Mouse (Mus musculus) midbrain, embryonic 15.5 days (tissue): ENCODE data around the gene Gsdme. TPM values are rescaled to one million over a fixed set of nuclear protein-coding genes. Genes with fewer than 3 reads are reported as not detected.
A peak's percentile ranks its signal among the peaks of the same experiment; 100 is the strongest.

Experiments used
- ATAC-seq: fragments of 200-750 bp; cut with Nextera tagmentation; replicated peaks from 2 replicates; pipeline ENCODE4 v1.8.0; 2017; ENCODE audit warnings: moderate TSS enrichment
- H3K27ac ChIP-seq: fragments of 300-500 bp; sonication (generic); 2 replicates; pipeline ENCODE4 v1.5.1; 2015; ENCODE audit warnings: mild to moderate bottlenecking, inconsistent platforms
- H3K27me3 ChIP-seq: fragments of 300-500 bp; sonication (generic); replicated peaks from 2 replicates; pipeline ENCODE4 v1.6.1; 2015; ENCODE audit warnings: inconsistent platforms
- H3K36me3 ChIP-seq: fragments of 300-500 bp; sonication (generic); replicated peaks from 2 replicates; pipeline ENCODE4 v1.6.1; 2015; ENCODE audit warnings: inconsistent platforms
- H3K4me1 ChIP-seq: fragments of 300-500 bp; sonication (generic); 2 replicates; pipeline ENCODE4 v1.6.1; 2015; ENCODE audit warnings: inconsistent platforms
- H3K4me2 ChIP-seq: fragments of 300-500 bp; sonication (generic); 2 replicates; pipeline ENCODE4 v1.6.1; 2015; ENCODE audit warnings: inconsistent platforms, mild to moderate bottlenecking, moderate library complexity
- H3K4me3 ChIP-seq: fragments of 300-500 bp; sonication (generic); 2 replicates; pipeline ENCODE4 v1.5.1; 2015; ENCODE audit warnings: mild to moderate bottlenecking, inconsistent platforms
- H3K9ac ChIP-seq: fragments of 300-500 bp; sonication (generic); 2 replicates; pipeline ENCODE4 v1.6.1; 2015; ENCODE audit warnings: mild to moderate bottlenecking, inconsistent platforms
- H3K9me3 ChIP-seq: fragments of 300-500 bp; sonication (generic); 2 replicates; pipeline ENCODE4 v1.6.1; 2016; ENCODE audit warnings: inconsistent platforms
- WGBS: fragments of 180-500 bp; shearing (Covaris S2); methylation state at CpG from one replicate; pipeline ENCODE4 v1.1.7; 2015; ENCODE audit warnings: mixed read lengths; 5-methylcytosine and 5-hydroxymethylcytosine counted together
- polyA plus RNA-seq: library from polyadenylated mRNA; unstranded; fragments of >200 nt; fragmentation: Nextera tagmentation; extraction: Ambion mirVana; gene quantifications from 2 replicates; pipeline ENCODE4 v1.2.1, GENCODE M21; 2015

Gsdme gene
- 78.0 and 85.3 TPM in 2 replicates for polyA plus RNA-seq

DNA sequence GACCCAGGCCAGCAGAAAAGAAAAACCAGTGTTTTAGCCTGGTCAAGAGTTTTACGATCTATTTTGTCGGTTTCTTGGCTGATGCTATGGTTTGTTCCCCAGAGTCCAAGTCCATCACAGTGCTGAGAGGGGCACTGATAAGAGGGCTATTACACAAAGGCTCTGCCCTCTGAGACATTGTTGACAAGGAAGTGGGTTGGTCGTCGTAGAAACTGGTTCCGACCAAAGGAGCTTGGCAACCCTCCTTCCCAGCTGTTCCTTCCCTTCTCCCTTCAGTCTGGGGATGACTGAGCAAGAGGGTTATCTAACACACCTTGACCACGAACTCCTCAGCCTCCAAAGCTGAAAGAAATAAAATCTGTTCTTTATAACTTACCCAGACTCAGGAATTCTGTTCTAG lies at the start of gene Gsdme:
TSS of gene Gsdme (minus strand) at position 193 of the 400 bp plus-strand sequence.
- no peaks in the 10 kb centered on the region for H3K9me3 ChIP-seq
- no peak within 1 kb of the TSS for H3K4me3 ChIP-seq
- H3K9ac ChIP-seq, result no peak within 1 kb of the TSS
- no peaks in the 10 kb centered on the region for H3K36me3 ChIP-seq
- peaks cover 25% of the 10 kb centered on the region for H3K4me1 ChIP-seq
- H3K27ac ChIP-seq, result no peak within 1 kb of the TSS
- ATAC-seq, result no peak
- no peak within 1 kb of the TSS for H3K4me2 ChIP-seq
- WGBS, result 91% methylated on average over 6 of the region's 6 CpGs
- H3K27me3 ChIP-seq, result no peaks in the 10 kb centered on the region

DNA sequence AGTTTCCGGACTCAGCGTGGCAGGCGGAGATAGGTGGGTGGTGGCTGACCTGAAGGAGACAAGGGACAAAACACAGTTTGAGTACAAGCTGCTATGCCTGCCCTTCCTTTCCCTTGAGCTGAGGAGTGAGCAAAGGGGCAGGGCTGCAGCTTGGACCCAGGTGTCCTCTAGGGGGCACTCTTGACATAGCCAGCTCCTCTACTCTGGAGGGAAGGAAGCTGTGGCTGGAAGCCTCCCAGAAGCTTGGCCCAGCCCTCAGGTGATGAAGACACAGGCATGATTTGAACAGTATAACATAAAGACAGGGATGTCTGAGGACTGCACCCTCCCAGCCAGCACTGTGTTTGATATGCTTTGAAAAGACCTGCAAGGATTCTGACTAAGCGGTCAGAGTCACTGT lies 49.0 kb upstream of the Gsdme start:
- H3K4me1 ChIP-seq, result peaks cover 4% of the 10 kb centered on the region; the same call in 1 of the 2 replicates
- 34% methylated on average over 4 of the region's 4 CpGs for WGBS
- no peak overlapping the region for H3K4me2 ChIP-seq
- no peaks in the 10 kb centered on the region for H3K27me3 ChIP-seq
- no peak overlapping the region for H3K9ac ChIP-seq
- no peak overlapping the region for H3K27ac ChIP-seq
- no peaks in the 10 kb centered on the region for H3K36me3 ChIP-seq
- no peak overlapping the region for H3K4me3 ChIP-seq
- H3K9me3 ChIP-seq, result no peaks in the 10 kb centered on the region
- peak; percentile 76; the same call in 1 of the 2 replicates for ATAC-seq

DNA sequence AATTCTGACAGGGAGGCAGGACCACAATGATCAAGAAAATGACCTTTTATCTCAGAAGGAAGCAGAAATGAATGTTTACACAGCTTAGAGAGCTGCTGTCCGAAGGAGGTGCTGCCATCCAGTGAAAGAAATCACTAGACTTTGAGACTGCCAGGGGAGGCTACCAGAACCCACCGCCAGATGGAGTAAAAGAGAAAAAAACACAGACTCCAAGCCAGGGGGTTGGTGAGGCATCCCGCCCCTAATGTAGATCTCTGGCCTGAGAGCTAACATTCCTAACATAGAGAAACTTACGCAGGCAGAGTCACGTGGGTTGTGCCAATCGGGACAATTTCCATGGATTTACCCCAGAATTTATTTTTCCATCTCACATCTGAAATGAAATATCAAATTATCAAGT lies 45.4 kb upstream of the Gsdme start:
- ATAC-seq, result peak; percentile 48; the same call in 1 of the 2 replicates

DNA sequence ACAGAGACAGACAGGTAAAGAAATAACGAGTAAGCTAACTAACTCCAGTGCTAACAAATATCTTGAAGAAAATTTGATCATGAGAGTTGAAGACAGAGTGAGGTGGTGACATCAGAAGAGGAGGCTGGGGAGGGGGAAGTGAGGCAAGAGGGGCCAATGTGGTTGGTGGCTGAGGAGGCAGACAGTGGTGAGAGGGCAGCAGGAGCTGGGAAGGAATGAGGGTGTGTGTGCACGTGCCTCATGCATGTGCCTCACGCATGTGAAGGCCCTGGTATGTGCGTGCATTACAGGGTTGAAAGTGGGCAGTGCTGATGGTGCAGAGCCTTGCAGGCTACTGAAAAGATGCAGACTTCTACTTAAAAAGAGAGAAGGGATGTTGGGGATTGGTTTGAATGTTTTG lies 43.0 kb upstream of the Gsdme start:
- H3K27me3 ChIP-seq, result no peaks in the 10 kb centered on the region
- 82% methylated on average over 4 of the region's 4 CpGs for WGBS
- ATAC-seq, result no peak
- no peaks in the 10 kb centered on the region for H3K9me3 ChIP-seq
- no peak overlapping the region for H3K27ac ChIP-seq
- H3K4me1 ChIP-seq, result 0 out of 2 replicates have a peak, but pooled peaks cover 2% of the 10 kb centered on the region
- H3K4me3 ChIP-seq, result no peak overlapping the region
- H3K9ac ChIP-seq, result no peak overlapping the region
- H3K4me2 ChIP-seq, result no peak overlapping the region
- H3K36me3 ChIP-seq, result no peaks in the 10 kb centered on the region

More for the DNA sequence above, 45.4 kb upstream of the Gsdme start:
- Histone ChIP-seq H3K4me3 (no peak overlapping the region), H3K9ac (no peak overlapping the region), H3K9me3 (no peaks in the 10 kb centered on the region), H3K4me1 (0 out of 2 replicates have a peak, but pooled peaks cover 2% of the 10 kb centered on the region), H3K4me2 (no peak overlapping the region), H3K27ac (no peak overlapping the region), H3K27me3 (no peaks in the 10 kb centered on the region), H3K36me3 (no peaks in the 10 kb centered on the region)
- 39% methylated on average over 6 of the region's 6 CpGs for WGBS

DNA sequence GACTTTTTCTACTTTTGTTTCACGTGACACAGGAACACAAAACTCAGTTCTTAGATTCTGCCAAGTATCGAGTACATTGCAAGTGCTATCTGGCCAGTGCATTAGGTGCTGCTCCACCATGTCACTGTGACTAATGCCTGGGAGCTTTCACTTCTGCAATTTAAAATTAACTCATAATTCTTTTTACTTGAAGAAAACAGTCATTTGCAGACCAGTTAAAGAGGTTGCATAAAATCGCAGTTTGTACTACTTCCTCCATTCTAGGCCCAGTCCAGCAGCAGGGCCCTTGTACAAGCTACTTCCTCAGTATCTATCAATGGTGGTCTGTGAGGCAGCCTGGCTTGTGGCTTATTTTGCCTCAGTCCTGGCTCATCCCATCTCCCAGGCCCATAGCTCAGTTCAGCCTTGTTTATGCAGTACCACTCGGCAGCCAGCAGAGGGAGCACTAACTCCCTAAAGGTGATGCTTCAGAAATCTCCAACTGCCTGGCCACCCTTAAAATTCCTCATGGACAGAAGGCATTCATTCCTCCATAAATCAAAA lies 41.4 kb upstream of the Gsdme start:
- no peaks in the 10 kb centered on the region for H3K27me3 ChIP-seq
- H3K4me1 ChIP-seq, result peaks cover 7% of the 10 kb centered on the region; the same call in 1 of the 2 replicates
- H3K9ac ChIP-seq, result no peak overlapping the region
- H3K4me2 ChIP-seq, result no peak overlapping the region
- no peak overlapping the region for H3K27ac ChIP-seq
- no peak overlapping the region for H3K4me3 ChIP-seq
- no peaks in the 10 kb centered on the region for H3K9me3 ChIP-seq
- ATAC-seq, result no peak; the same call in 1 of the 2 replicates
- WGBS, result 60% methylated on average over 4 of the region's 4 CpGs
- no peaks in the 10 kb centered on the region for H3K36me3 ChIP-seq

DNA sequence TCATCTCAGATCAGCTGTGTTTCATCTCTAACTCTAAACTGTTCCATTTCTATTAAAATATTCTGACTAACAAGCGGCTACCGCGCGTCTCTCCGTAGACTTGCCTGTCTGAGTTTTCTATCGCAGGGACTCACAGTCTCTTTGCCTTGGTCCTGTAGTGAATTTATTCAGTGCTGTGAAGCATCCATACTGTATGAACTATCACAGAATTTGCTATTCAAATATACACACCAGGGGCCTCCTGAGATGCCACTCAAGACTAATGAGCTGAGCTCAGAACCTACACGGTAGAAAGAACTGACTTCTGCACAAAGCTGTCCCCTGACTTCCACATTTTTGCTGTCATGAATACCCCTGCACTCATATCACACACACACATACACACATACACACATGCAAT lies 37.5 kb upstream of the Gsdme start:
- Histone ChIP-seq H3K27me3 (no peaks in the 10 kb centered on the region), H3K27ac (peak overlapping the region; percentile 24; the same call in 1 of the 2 replicates), H3K4me1 (peaks cover 7% of the 10 kb centered on the region; the same call in 1 of the 2 replicates), H3K36me3 (no peaks in the 10 kb centered on the region), H3K9ac (no peak overlapping the region), H3K4me3 (peak overlapping the region; percentile 1; the same call in 1 of the 2 replicates), H3K4me2 (peak overlapping the region; percentile 15; the same call in 1 of the 2 replicates), H3K9me3 (no peaks in the 10 kb centered on the region)
- WGBS, result 35% methylated on average over 7 of the region's 7 CpGs
- peak; percentile 87 for ATAC-seq

GRCm38 (mm10) chr6:50300622-50301021 lies 37.0 kb upstream of the Gsdme start:
- Histone ChIP-seq H3K9me3 (no peaks in the 10 kb centered on the region), H3K4me1 (peaks cover 7% of the 10 kb centered on the region; the same call in 1 of the 2 replicates), H3K27me3 (no peaks in the 10 kb centered on the region), H3K4me3 (peak overlapping the region; percentile 1; the same call in 1 of the 2 replicates), H3K36me3 (no peaks in the 10 kb centered on the region), H3K9ac (no peak overlapping the region), H3K4me2 (peak overlapping the region; percentile 15; the same call in 1 of the 2 replicates), H3K27ac (peak overlapping the region; percentile 24; the same call in 1 of the 2 replicates)
- 34% methylated on average over 6 of the region's 6 CpGs for WGBS
- ATAC-seq, result peak; percentile 51; the same call in 1 of the 2 replicates

GRCm38 (mm10) chr6:50299071-50299470 lies 35.4 kb upstream of the Gsdme start:
- Histone ChIP-seq H3K36me3 (no peaks in the 10 kb centered on the region), H3K4me2 (no peak overlapping the region), H3K9me3 (no peaks in the 10 kb centered on the region), H3K9ac (no peak overlapping the region), H3K4me1 (peaks cover 5% of the 10 kb centered on the region; the same call in 1 of the 2 replicates), H3K27ac (no peak overlapping the region), H3K27me3 (no peaks in the 10 kb centered on the region), H3K4me3 (no peak overlapping the region)
- no peak for ATAC-seq
- WGBS, result 81% methylated on average over 7 of the region's 7 CpGs

- H3K4me2 ChIP-seq, result no peak overlapping the region
- H3K4me1 ChIP-seq, result peaks cover 5% of the 10 kb centered on the region; the same call in 1 of the 2 replicates
- no peaks in the 10 kb centered on the region for H3K9me3 ChIP-seq
- H3K27me3 ChIP-seq, result no peaks in the 10 kb centered on the region
- H3K36me3 ChIP-seq, result no peaks in the 10 kb centered on the region
- H3K9ac ChIP-seq, result no peak overlapping the region
- no peak overlapping the region for H3K4me3 ChIP-seq
- ATAC-seq, result no peak
- no peak overlapping the region for H3K27ac ChIP-seq
- WGBS, result 92% methylated on average over 9 of the region's 9 CpGs
Observed at GRCm38 (mm10) chr6:50297671-50298070, 34.0 kb upstream of the Gsdme start.

GRCm38 (mm10) chr6:50295136-50295535 lies 31.5 kb upstream of the Gsdme start:
- Histone ChIP-seq H3K4me1 (no peaks in the 10 kb centered on the region), H3K9me3 (no peaks in the 10 kb centered on the region), H3K27ac (no peak overlapping the region), H3K4me2 (no peak overlapping the region), H3K36me3 (no peaks in the 10 kb centered on the region), H3K27me3 (no peaks in the 10 kb centered on the region), H3K9ac (no peak overlapping the region), H3K4me3 (no peak overlapping the region)
- WGBS, result 53% methylated on average over 10 of the region's 10 CpGs
- no peak for ATAC-seq

DNA sequence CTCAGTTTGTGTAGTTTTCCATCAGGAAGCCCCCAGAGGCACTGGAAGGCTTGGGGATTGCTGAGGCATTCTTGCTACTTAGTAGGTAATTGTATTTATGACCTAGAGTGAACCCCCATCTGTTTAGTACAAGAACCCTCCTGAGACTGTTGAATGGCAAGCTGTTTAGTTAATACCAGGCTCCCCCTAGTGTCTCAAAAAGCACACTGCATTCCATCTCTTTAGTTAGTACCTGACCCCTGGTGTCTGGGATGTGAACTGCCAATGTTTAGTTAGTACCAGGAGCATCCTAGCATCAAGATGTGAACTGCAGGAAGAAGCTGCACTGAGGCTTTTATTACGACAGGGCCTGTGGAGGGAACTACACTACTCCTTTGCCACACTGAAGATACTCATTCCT lies 30.5 kb upstream of the Gsdme start:
- 42% methylated on average over 1 of the region's 1 CpGs for WGBS
- ATAC-seq, result peak; percentile 42; the same call in 1 of the 2 replicates

GRCm38 (mm10) chr6:50291650-50292049 lies 28.0 kb upstream of the Gsdme start:
- no peaks in the 10 kb centered on the region for H3K4me1 ChIP-seq
- H3K27ac ChIP-seq, result no peak overlapping the region
- no peaks in the 10 kb centered on the region for H3K36me3 ChIP-seq
- ATAC-seq, result no peak
- no peaks in the 10 kb centered on the region for H3K9me3 ChIP-seq
- H3K4me3 ChIP-seq, result no peak overlapping the region
- no peak overlapping the region for H3K4me2 ChIP-seq
- 93% methylated on average over 4 of the region's 4 CpGs for WGBS
- no peak overlapping the region for H3K9ac ChIP-seq
- H3K27me3 ChIP-seq, result no peaks in the 10 kb centered on the region

More for the DNA sequence above, 30.5 kb upstream of the Gsdme start:
- H3K27me3 ChIP-seq, result no peaks in the 10 kb centered on the region
- H3K36me3 ChIP-seq, result no peaks in the 10 kb centered on the region
- no peak overlapping the region for H3K9ac ChIP-seq
- no peaks in the 10 kb centered on the region for H3K9me3 ChIP-seq
- no peak overlapping the region for H3K27ac ChIP-seq
- H3K4me2 ChIP-seq, result no peak overlapping the region
- no peaks in the 10 kb centered on the region for H3K4me1 ChIP-seq
- H3K4me3 ChIP-seq, result no peak overlapping the region

- Histone ChIP-seq H3K27ac (no peak overlapping the region), H3K4me2 (no peak overlapping the region), H3K27me3 (no peaks in the 10 kb centered on the region), H3K9ac (no peak overlapping the region), H3K4me3 (no peak overlapping the region), H3K36me3 (no peaks in the 10 kb centered on the region), H3K4me1 (no peaks in the 10 kb centered on the region), H3K9me3 (no peaks in the 10 kb centered on the region)
- 83% methylated on average over 3 of the region's 3 CpGs for WGBS
- ATAC-seq, result no peak
Observed at GRCm38 (mm10) chr6:50286881-50287280, 23.2 kb upstream of the Gsdme start.
